Mouse (Mus musculus): ENCODE results near the gene Pabpc4.
A peak's percentile ranks its signal among the peaks of the same experiment; 100 is the strongest.

Pabpc4 gene

GRCm38 (mm10) chr4:123342091-123342641 lies 80.0 kb downstream of the Pabpc4 start:
- no peak for DNase-seq (ENCODE audit: low read depth, low spot score)

DNA sequence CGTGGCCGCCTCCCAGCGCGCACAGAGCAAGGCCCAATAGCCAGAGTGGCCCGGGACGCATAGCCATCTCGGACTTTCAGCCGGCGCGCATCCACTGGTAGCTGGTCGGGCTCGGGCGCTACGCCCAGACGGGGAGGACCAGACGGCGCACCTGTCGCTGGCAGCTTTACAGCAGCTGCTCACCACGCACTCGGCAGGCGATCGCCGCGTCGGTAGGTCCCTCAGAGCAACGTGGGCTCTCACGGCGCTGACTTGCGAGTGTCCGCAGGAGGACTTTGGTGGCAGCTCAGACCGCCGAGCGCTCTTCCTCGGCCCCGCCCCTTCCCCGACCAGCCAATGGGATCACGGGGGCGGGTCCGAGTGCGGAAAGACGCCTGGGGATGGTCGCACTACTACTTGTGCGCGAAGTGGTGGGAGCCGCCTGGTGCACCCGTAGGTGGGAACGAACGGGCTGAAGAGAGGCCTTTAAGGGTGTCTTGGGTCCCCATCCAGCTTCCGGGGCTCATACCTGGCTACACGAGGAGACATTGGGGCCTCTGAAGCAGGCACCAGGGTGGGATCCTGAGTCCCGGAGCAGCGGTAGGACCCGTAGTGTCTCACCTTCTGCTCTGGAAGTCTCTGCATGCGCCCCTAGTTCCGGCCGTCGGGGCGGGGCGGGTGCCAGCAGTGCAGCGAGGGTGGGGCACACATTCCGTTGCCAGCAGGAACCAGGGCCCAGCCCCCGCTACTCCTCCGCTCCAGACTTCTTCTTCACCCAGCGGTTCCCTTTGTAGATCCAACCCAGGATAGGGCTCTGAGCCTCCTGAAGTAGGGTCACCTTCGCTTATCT lies 80.7 kb downstream of the Pabpc4 start, which contains the start of gene Bmp8a:
Gene Bmp8a (minus strand): TSS at position 611 of the 829 bp plus-strand sequence.
- DNase-seq (ENCODE audit: low read depth, low spot score): peak; percentile 73

- no peak for DNase-seq (ENCODE audit: low read depth, low spot score)
Measured at GRCm38 (mm10) chr4:123343471-123343789, 81.3 kb downstream of the Pabpc4 start.
